Mouse (Mus musculus) liver, postnatal 0 days (tissue): ENCODE measurements around the gene Amz2. TPM values are rescaled to one million over a fixed set of nuclear protein-coding genes. Genes with fewer than 3 reads are reported as not detected.
A peak's percentile ranks its signal among the peaks of the same experiment; 100 is the strongest.

Experiments used
- ATAC-seq: fragments of 200-750 bp; cut with Nextera tagmentation; 2 replicates; pipeline ENCODE4 v1.8.0; 2017; ENCODE audit warnings: mild to moderate bottlenecking, moderate library complexity
- DNase-seq: peaks from one replicate; pipeline ENCODE4 v3.0.0-alpha.2; 2016
- H3K27ac ChIP-seq: fragments of 300-500 bp; sonication (generic); 2 replicates; pipeline ENCODE4 v1.5.1; 2014; ENCODE audit warnings: antibody characterized with exemption, moderate library complexity, mild to moderate bottlenecking, low read depth
- H3K27me3 ChIP-seq: fragments of 300-500 bp; sonication (generic); 2 replicates; pipeline ENCODE4 v1.6.1; 2014; ENCODE audit warnings: low read length, control low read depth, mixed read lengths; ENCODE audit not compliant: insufficient read depth
- H3K36me3 ChIP-seq: fragments of 300-500 bp; sonication (generic); replicated peaks from 2 replicates; pipeline ENCODE4 v1.6.1; 2014; ENCODE audit warnings: mild to moderate bottlenecking, control low read depth, low read length, moderate library complexity, mixed read lengths; ENCODE audit not compliant: insufficient read depth
- H3K4me1 ChIP-seq: fragments of 300-500 bp; sonication (generic); 2 replicates; pipeline ENCODE4 v1.6.1; 2014; ENCODE audit warnings: antibody characterized with exemption, mild to moderate bottlenecking, control low read depth; ENCODE audit not compliant: insufficient read depth
- H3K4me2 ChIP-seq: fragments of 300-500 bp; sonication (generic); 2 replicates; pipeline ENCODE4 v1.6.1; 2014; ENCODE audit warnings: low read depth, mild to moderate bottlenecking, low read length, moderate library complexity, mixed read lengths
- H3K4me3 ChIP-seq: fragments of 300-500 bp; sonication (generic); 2 replicates; pipeline ENCODE4 v1.5.1; 2014; ENCODE audit warnings: low read depth, low read length
- H3K9ac ChIP-seq: fragments of 300-500 bp; sonication (generic); replicated peaks from 2 replicates; pipeline ENCODE4 v1.6.1; 2014; ENCODE audit warnings: mild to moderate bottlenecking, moderate library complexity
- H3K9me3 ChIP-seq: fragments of 300-500 bp; sonication (generic); 2 replicates; pipeline ENCODE4 v1.6.1; 2016; ENCODE audit warnings: mild to moderate bottlenecking, control low read depth, low read length, mixed read lengths
- CTCF ChIP-seq: sonication (generic); IDR thresholded peaks from 2 replicates; pipeline ENCODE4 v1.5.1; 2016; ENCODE audit warnings: antibody characterized with exemption, low read depth
- EP300 ChIP-seq: IDR thresholded peaks from 2 replicates; pipeline ENCODE4 v1.6.1; 2016; ENCODE audit warnings: antibody characterized with exemption, low read depth, mild to moderate bottlenecking
- WGBS: fragments of 180-500 bp; shearing (Covaris S2); extraction: QIAGEN DNeasy Blood & Tissue Kit; methylation state at CpG from one replicate; pipeline ENCODE4 v1.1.7; 2014; ENCODE audit not compliant: insufficient replicate concordance; 5-methylcytosine and 5-hydroxymethylcytosine counted together
- polyA plus RNA-seq: library from polyadenylated mRNA; unstranded; fragments of >200 nt; fragmentation: Nextera tagmentation; extraction: Ambion mirVana; gene quantifications from 2 replicates; pipeline ENCODE4 v1.2.1, GENCODE M21; 2015

Gene Amz2
- 9.4 and 11.0 TPM in 2 replicates for polyA plus RNA-seq

GRCm38 (mm10) chr11:109425392-109426271 is at the start of gene Amz2:
TSS of gene Amz2 (plus strand) at chr11:109425946.
- Histone ChIP-seq H3K4me2 (peak within 1 kb of the TSS; percentile 82), H3K4me1 (peaks cover 15% of the 10 kb centered on the region), H3K4me3 (peak within 1 kb of the TSS; percentile 71), H3K27me3 (no peaks in the 10 kb centered on the region), H3K36me3 (peaks cover 17% of the 10 kb centered on the region), H3K27ac (peak within 1 kb of the TSS; percentile 89), H3K9ac (peak within 1 kb of the TSS; percentile 73), H3K9me3 (no peaks in the 10 kb centered on the region)
- peak; percentile 100 for DNase-seq
- peak; percentile 65 for TF ChIP-seq EP300
- peak; percentile 98 for TF ChIP-seq CTCF
- WGBS = 1% methylated on average over 65 of the region's 65 CpGs
- peak; percentile 93 for ATAC-seq

GRCm38 (mm10) chr11:109376484-109377143 is 49.1 kb upstream of the Amz2 start:
- H3K4me3 ChIP-seq = no peak overlapping the region
- 0 out of 2 replicates have a peak, but pooled peaks cover 7% of the 10 kb centered on the region for H3K36me3 ChIP-seq
- TF ChIP-seq EP300 (no peak), CTCF (no peak)
- peaks cover 40% of the 10 kb centered on the region for H3K4me1 ChIP-seq
- H3K27me3 ChIP-seq = no peaks in the 10 kb centered on the region
- H3K27ac ChIP-seq = 0 out of 2 replicates have a peak overlapping the region, but pooled peaks have one; percentile 12
- H3K9me3 ChIP-seq = no peaks in the 10 kb centered on the region
- DNase-seq = no peak
- 0 out of 2 replicates have a peak overlapping the region, but pooled peaks have one; percentile 14 for H3K4me2 ChIP-seq
- ATAC-seq = peak; percentile 66
- WGBS = 56% methylated on average over 7 of the region's 7 CpGs
- H3K9ac ChIP-seq = no peak overlapping the region; the same call in 1 of the 2 replicates

GRCm38 (mm10) chr11:109377477-109377876 is 48.3 kb upstream of the Amz2 start:
- no peak for TF ChIP-seq EP300
- no peak for TF ChIP-seq CTCF
- ATAC-seq (no peak), DNase-seq (no peak)
- Histone ChIP-seq H3K4me3 (no peak overlapping the region), H3K36me3 (0 out of 2 replicates have a peak, but pooled peaks cover 7% of the 10 kb centered on the region), H3K27me3 (no peaks in the 10 kb centered on the region), H3K4me1 (peaks cover 40% of the 10 kb centered on the region), H3K9me3 (no peaks in the 10 kb centered on the region), H3K9ac (no peak overlapping the region), H3K27ac (0 out of 2 replicates have a peak overlapping the region, but pooled peaks have one; percentile 7), H3K4me2 (no peak overlapping the region)
- WGBS = 40% methylated on average over 10 of the region's 10 CpGs

- no peaks in the 10 kb centered on the region for H3K27me3 ChIP-seq
- no peak overlapping the region for H3K4me3 ChIP-seq
- no peak for ATAC-seq
- H3K9ac ChIP-seq = no peak overlapping the region
- no peak for DNase-seq
- H3K9me3 ChIP-seq = no peaks in the 10 kb centered on the region
- 50% methylated on average over 7 of the region's 7 CpGs for WGBS
- no peak overlapping the region for H3K4me2 ChIP-seq
- no peak for TF ChIP-seq EP300
- TF ChIP-seq CTCF = no peak
- H3K36me3 ChIP-seq = 0 out of 2 replicates have a peak, but pooled peaks cover 7% of the 10 kb centered on the region
- peaks cover 40% of the 10 kb centered on the region for H3K4me1 ChIP-seq
- no peak overlapping the region for H3K27ac ChIP-seq
Observed at GRCm38 (mm10) chr11:109378051-109378450, 47.7 kb upstream of the Amz2 start.

- Histone ChIP-seq H3K4me2 (no peak overlapping the region), H3K27ac (no peak overlapping the region), H3K9ac (no peak overlapping the region), H3K4me1 (peaks cover 34% of the 10 kb centered on the region), H3K36me3 (0 out of 2 replicates have a peak, but pooled peaks cover 4% of the 10 kb centered on the region), H3K9me3 (no peaks in the 10 kb centered on the region), H3K4me3 (no peak overlapping the region), H3K27me3 (no peaks in the 10 kb centered on the region)
- TF ChIP-seq EP300 = no peak
- no peak for TF ChIP-seq CTCF
- no peak for DNase-seq
- WGBS = 50% methylated on average over 5 of the region's 5 CpGs
- no peak for ATAC-seq
Observed at GRCm38 (mm10) chr11:109380662-109381061, 45.1 kb upstream of the Amz2 start.

- 86% methylated on average over 8 of the region's 8 CpGs for WGBS
- no peak overlapping the region for H3K27ac ChIP-seq
- ATAC-seq = no peak
- 0 out of 2 replicates have a peak, but pooled peaks cover under 1% of the 10 kb centered on the region for H3K36me3 ChIP-seq
- no peaks in the 10 kb centered on the region for H3K27me3 ChIP-seq
- DNase-seq = no peak
- TF ChIP-seq EP300 (no peak), CTCF (no peak)
- H3K4me2 ChIP-seq = no peak overlapping the region
- H3K9ac ChIP-seq = no peak overlapping the region
- no peaks in the 10 kb centered on the region for H3K9me3 ChIP-seq
- no peak overlapping the region for H3K4me3 ChIP-seq
- peaks cover 5% of the 10 kb centered on the region for H3K4me1 ChIP-seq
Observed at GRCm38 (mm10) chr11:109385296-109385695, 40.5 kb upstream of the Amz2 start.
